Mouse (Mus musculus) lung, adult 2 months (tissue): Measurements from ENCODE around the gene Fsip1. TPM values are rescaled to one million over a fixed set of nuclear protein-coding genes. Genes with fewer than 3 reads are reported as not detected.
"Not testable (repeated sequence)": the region's sequence is repeated elsewhere in the genome, so short reads cannot be mapped to it uniquely, and the experiment has no call there.

Source experiments
- DNase-seq: peaks from one replicate; pipeline ENCODE4 v3.0.0; 2022
- H3K4me1 ChIP-seq: fragments of 200-500 bp; 2 replicates; pipeline ENCODE4 v1.6.1; 2011; ENCODE audit warnings: low read length; ENCODE audit not compliant: control insufficient read depth, insufficient read depth
- H3K4me3 ChIP-seq: fragments of 200-500 bp; replicated peaks from 2 replicates; pipeline ENCODE3; 2011; ENCODE audit warnings: low read depth, mild to moderate bottlenecking, control low read depth, low read length; ENCODE audit errors: extremely low read depth
- CTCF ChIP-seq: fragments of 200-500 bp; IDR thresholded peaks from 2 replicates; pipeline ENCODE4 v1.5.1; 2011; ENCODE audit warnings: mild to moderate bottlenecking, low read length, control low read depth; ENCODE audit not compliant: insufficient read depth
- POLR2A ChIP-seq: fragments of 200-500 bp; IDR thresholded peaks from 2 replicates; pipeline ENCODE4 v1.6.1; 2011; ENCODE audit warnings: low read depth, mild to moderate bottlenecking, control low read depth, low read length, borderline replicate concordance; ENCODE audit errors: extremely low read depth
- WGBS: fragments of 180-500 bp; shearing (Covaris S2); methylation state at CpG from one replicate; pipeline ENCODE4 v1.1.7; 2018; 5-methylcytosine and 5-hydroxymethylcytosine counted together
- polyA plus RNA-seq: library from polyadenylated mRNA; depleted of rRNA; stranded (reverse); fragments of >200 nt; gene quantifications from 2 replicates; pipeline ENCODE4 v1.2.3, GENCODE M21; 2012

Gene Fsip1
- polyA plus RNA-seq, 1 experiment, result 0.60 TPM

DNA sequence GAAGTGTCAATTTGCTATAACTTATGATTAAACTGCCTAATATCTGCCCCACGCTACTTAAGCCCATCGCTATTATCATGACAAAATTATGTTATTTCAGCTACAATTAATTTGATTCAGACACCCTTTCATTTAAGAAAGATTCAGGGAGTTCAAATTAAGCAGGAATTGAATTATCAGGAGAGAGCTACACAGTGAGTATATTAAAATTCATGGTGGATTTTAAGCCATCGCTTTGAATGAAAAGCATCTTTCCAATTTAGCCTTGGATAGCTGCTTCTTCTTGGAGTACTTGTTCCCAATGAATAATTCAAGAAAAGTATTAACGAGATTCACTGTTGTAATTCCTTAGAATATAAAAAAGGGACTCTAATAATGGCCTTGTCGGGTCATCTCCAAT, 36.8 kb upstream of the Fsip1 start:
- DNase-seq, result no peak
- no peak for TF ChIP-seq POLR2A
- no peak for TF ChIP-seq CTCF
- H3K4me1 ChIP-seq, result no peaks in the 10 kb centered on the region
- H3K4me3 ChIP-seq, result no peak overlapping the region
- WGBS, result 89% methylated on average over 5 of the region's 5 CpGs

DNA sequence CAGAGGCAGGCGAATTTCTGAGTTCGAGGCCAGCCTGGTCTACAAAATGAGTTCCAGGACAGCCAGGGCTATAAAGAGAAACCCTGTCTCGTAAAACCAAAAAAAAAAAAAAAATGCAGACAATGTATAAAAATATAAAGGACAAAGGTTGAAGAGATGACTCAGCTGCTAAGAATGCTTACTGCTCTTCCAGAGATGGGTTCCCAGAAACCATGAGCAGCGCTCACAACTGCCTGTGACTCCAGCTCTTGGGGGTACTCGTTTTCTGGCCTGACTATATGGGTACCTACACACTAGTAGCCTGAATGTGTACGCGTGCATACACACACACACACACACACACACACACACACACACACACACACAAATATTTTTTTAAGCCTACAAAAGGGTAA, 32.3 kb upstream of the Fsip1 start:
- not testable (repeated sequence) for H3K4me1 ChIP-seq, DNase-seq, H3K4me3 ChIP-seq
- WGBS, result 82% methylated on average over 7 of the region's 7 CpGs

DNA sequence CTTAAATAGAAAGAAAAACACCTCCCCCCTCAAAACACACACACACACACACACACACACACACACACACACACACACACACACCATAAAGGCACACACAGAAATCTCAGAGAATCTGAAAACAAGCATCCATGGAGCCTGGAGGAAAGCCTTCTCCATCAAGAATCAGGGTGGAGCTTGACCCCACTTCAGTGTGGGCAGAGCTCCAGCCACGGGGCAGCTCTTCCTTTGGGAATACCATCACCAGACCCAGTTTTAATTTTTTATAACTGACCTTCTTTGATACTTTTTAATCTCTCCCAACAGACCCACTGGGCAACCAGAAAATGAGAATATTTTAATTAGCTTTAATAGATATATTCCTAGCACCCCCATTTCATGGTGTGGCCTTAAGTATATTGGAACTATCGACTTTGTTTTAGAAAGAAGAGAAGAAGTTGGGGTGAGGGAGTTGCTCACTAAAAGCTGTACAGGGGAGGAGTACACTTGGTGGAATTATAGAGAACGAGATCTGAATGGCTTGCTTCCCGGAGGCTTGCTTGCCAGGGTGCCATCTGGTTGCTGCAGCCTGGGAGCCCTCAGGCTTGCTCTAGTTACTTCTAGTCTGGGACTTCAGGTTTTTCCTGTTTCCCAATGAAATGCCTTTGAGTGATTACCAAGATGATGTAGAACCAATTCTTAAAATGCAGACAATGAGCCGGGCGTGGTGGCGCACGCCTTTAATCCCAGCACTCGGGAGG, 31.7 kb upstream of the Fsip1 start:
- no peak for DNase-seq
- TF ChIP-seq POLR2A (no peak), CTCF (no peak)
- 77% methylated on average over 9 of the region's 9 CpGs for WGBS
- Histone ChIP-seq H3K4me1 (no peaks in the 10 kb centered on the region), H3K4me3 (no peak overlapping the region)

DNA sequence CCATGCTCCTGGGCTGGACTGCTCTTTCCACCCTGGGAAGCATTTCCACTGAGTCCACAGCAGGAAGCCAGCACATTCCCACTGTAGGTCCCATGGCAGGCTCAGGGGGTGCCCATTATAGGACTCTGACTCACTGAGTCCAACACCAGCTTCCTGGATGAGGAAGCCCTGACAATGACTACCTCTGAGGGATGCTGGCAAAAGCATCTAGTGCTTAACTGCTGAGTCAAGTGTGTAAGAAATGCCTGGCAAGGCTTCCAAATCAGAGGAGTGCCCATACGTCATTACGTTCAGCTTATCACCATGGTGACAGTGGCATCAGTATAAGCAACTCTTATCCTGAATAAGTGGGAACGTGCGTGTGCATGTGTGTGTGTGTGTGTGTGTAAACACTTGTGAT, 30.9 kb upstream of the Fsip1 start:
- no peak overlapping the region for H3K4me3 ChIP-seq
- DNase-seq, result no peak
- TF ChIP-seq CTCF (no peak), POLR2A (no peak)
- 45% methylated on average over 4 of the region's 4 CpGs for WGBS
- H3K4me1 ChIP-seq, result no peaks in the 10 kb centered on the region

DNA sequence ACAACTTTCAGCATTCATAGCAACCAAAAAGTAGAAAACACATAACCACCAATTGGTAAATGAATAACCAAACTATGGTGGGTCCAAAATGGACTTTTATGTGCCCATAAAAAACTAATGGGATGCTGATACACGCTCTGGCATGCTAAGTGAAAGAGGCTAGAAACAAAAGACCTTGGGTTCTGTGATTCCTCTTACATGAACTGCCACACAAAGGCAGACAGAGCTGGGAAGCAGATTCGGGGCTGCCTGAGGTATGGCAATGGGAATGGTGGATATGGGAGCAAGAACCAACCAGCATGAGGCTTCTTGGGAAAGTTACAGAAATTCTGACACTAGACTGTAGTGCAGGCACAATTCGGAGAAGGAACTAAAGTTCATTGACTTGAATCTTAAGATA, 25.7 kb upstream of the Fsip1 start:
- 76% methylated on average over 3 of the region's 3 CpGs for WGBS
- TF ChIP-seq POLR2A, result no peak
- no peak for TF ChIP-seq CTCF
- no peaks in the 10 kb centered on the region for H3K4me1 ChIP-seq

GRCm38 (mm10) chr2:118278249-118278648, 21.5 kb upstream of the Fsip1 start:
- H3K4me3 ChIP-seq, result no peak overlapping the region
- H3K4me1 ChIP-seq, result no peaks in the 10 kb centered on the region
- no peak for DNase-seq
- WGBS, result 86% methylated on average over 8 of the region's 8 CpGs
- TF ChIP-seq CTCF (no peak), POLR2A (no peak)

More for the DNA sequence above, 25.7 kb upstream of the Fsip1 start:
- H3K4me3 ChIP-seq, result no peak overlapping the region
- no peak for DNase-seq

- Histone ChIP-seq H3K4me3 (no peak overlapping the region), H3K4me1 (no peaks in the 10 kb centered on the region)
- DNase-seq, result no peak
- WGBS, result 84% methylated on average over 10 of the region's 10 CpGs
- no peak for TF ChIP-seq POLR2A
- TF ChIP-seq CTCF, result no peak
These were observed 14.8 kb upstream of the Fsip1 start for GRCm38 (mm10) chr2:118271606-118272005.

- WGBS, result 75% methylated on average over 14 of the region's 14 CpGs
- no peak overlapping the region for H3K4me3 ChIP-seq
- H3K4me1 ChIP-seq, result no peaks in the 10 kb centered on the region
- TF ChIP-seq CTCF, result no peak
- no peak for DNase-seq
These were observed 13.4 kb upstream of the Fsip1 start for GRCm38 (mm10) chr2:118270213-118270612.

DNA sequence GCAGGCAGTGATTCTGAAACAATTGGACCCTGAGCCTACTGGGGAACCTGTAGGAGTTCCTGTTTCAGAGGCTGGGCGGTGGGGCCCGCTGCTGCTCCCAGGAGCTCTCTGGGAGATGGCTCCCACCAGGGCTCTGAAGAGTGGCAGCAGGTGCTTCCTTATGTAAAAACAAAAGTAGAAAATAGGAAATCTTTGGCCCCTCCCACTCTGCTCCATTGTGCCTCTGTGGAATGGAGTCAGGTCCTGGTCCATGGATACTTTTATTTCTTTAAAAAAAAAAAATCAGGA, 7.1 kb upstream of the Fsip1 start:
- Histone ChIP-seq H3K4me3 (no peak overlapping the region), H3K4me1 (no peaks in the 10 kb centered on the region; the same call in 1 of the 2 replicates)
- 37% methylated on average over 2 of the region's 2 CpGs for WGBS
- no peak for DNase-seq
- TF ChIP-seq CTCF (no peak), POLR2A (no peak)

- TF ChIP-seq POLR2A (no peak), CTCF (peak; percentile 23; the same call in 1 of the 2 replicates)
These were observed 6.6 kb upstream of the Fsip1 start for GRCm38 (mm10) chr2:118263151-118263913.

GRCm38 (mm10) chr2:118262673-118263072, 5.9 kb upstream of the Fsip1 start:
- no peak for DNase-seq
- 48% methylated on average over 8 of the region's 8 CpGs for WGBS
- H3K4me3 ChIP-seq, result no peak overlapping the region
- TF ChIP-seq POLR2A (no peak), CTCF (no peak)
- H3K4me1 ChIP-seq, result no peaks in the 10 kb centered on the region; the same call in 1 of the 2 replicates

More at GRCm38 (mm10) chr2:118263151-118263913, 6.6 kb upstream of the Fsip1 start:
- WGBS, result 12% methylated on average over 8 of the region's 8 CpGs
- no peak overlapping the region for H3K4me3 ChIP-seq
- DNase-seq, result peak; percentile 28
- H3K4me1 ChIP-seq, result no peaks in the 10 kb centered on the region; the same call in 1 of the 2 replicates
